ENCODE assay signal across 11 mouse cellular contexts in the genomic region with DNA sequence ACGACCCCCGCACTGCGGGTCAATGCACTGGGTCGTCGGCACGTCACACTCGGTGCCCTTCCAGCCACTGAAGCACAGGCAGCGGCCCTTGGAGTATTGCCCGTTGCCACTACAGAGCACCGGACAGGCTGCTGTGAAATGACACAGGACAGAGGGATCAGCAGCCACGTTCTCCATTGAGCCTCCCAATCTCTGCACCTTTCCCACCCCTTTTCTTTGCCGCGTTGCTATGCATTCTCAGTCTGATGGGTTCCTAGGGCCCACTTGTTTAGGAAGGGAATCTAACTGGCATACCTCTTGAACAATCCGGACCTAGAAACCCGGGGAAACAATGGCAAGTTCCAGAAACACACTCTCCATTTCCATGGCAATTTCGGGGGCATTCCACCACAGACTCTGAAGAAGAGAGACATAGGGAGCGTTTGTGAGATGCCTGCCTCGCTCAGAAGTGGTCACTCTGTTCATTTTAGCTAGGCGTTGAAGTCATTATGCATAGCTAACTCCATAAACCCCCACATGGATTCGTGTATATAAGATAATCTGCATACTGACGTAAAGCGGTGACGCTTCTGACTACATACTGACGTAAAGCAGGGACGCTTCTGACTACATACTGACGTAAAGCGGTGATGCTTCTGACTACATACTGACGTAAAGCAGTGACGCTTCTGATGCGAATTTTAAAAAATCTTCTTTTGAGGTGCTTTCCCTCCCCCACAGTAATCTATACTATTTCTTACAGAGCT.
DNase-seq lines count a peak whose midpoint lies in the region; ATAC-seq and TF ChIP-seq lines count a peak whose summit lies in the region.
"Had no signal": no experiment of that assay in that cellular context is flagged by ENCODE, and none has a peak within 500 bp of the region (broad histone marks: within the 10 kb centered on the region; RNA-seq: fewer than 3 reads in every experiment).

No protein-coding gene starts in this region.

- TF ChIP-seq CTCF in hindbrain, postnatal 0 days (IDR thresholded peaks at IDR 0.05; ENCODE audit: low read depth) = no peak
- no peak for TF ChIP-seq CTCF in thymus, adult 2 months (IDR thresholded peaks at IDR 0.05; ENCODE audit: borderline replicate concordance, control insufficient read depth, extremely low read depth, insufficient read depth, low read length, poor library complexity)

- peak overlapping the region; percentile 62; the same call in 1 of the 2 replicates for H3K27ac ChIP-seq in forebrain, embryonic 10.5 days
- peak overlapping the region; percentile 66; the same call in 1 of the 2 replicates for H3K27ac ChIP-seq in hindbrain, postnatal 0 days
- peak overlapping the region; percentile 30 for H3K27ac ChIP-seq in neural tube, embryonic 15.5 days (replicated peaks)
- H3K27ac ChIP-seq in thymus, adult 2 months (ENCODE audit: control insufficient read depth, insufficient read depth, low read length) = no peak overlapping the region
- H3K27ac ChIP-seq: heart, adult 2 months had no signal

- H3K9me3 ChIP-seq in forebrain, embryonic 10.5 days = no peaks in the 10 kb centered on the region
- no peaks in the 10 kb centered on the region for H3K9me3 ChIP-seq in hindbrain, postnatal 0 days (ENCODE audit: low read length)
- no peaks in the 10 kb centered on the region for H3K9me3 ChIP-seq in neural tube, embryonic 15.5 days (replicated peaks)

- no peak overlapping the region for H3K4me3 ChIP-seq in forebrain, embryonic 10.5 days
- H3K4me3 ChIP-seq in hindbrain, postnatal 0 days (ENCODE audit: low read length) = peak overlapping the region; percentile 23
- 0 out of 2 replicates have a peak overlapping the region, but pooled peaks have one; percentile 10 for H3K4me3 ChIP-seq in neural tube, embryonic 15.5 days (replicated peaks)
- no peak overlapping the region for H3K4me3 ChIP-seq in thymus, adult 2 months (ENCODE audit: control insufficient read depth, insufficient read depth, low read length)
- H3K4me3 ChIP-seq: heart, adult 2 months had no signal

- H3K4me2 ChIP-seq in hindbrain, postnatal 0 days (ENCODE audit: low read depth, low read length) = peak overlapping the region; percentile 53
- H3K4me2 ChIP-seq in neural tube, embryonic 15.5 days = peak overlapping the region; percentile 42
- H3K4me2 ChIP-seq: lung, embryonic 14.5 days had no signal

- peak; percentile 26 to 28 for DNase-seq in kidney, postnatal 4 days
- no peak for DNase-seq in kidney, adult 8-10 months
- peak; percentile 47 for DNase-seq in forebrain, embryonic 10.5 days (ENCODE audit: extremely low spot score, low spot score)
- peak; percentile 62 for DNase-seq in hindbrain, postnatal 0 days (ENCODE audit: low spot score)
- DNase-seq in MN1 (ENCODE audit: low spot score) = no peak
- no peak for DNase-seq in adrenal gland, adult 8-10 months
- DNase-seq in thymus, adult 2 months = no peak
- DNase-seq: lung, embryonic 14.5 days had no signal

- ATAC-seq in hindbrain, postnatal 0 days = peak; percentile 77
- ATAC-seq in neural tube, embryonic 15.5 days (ENCODE audit: low FRiP score) = peak; percentile 55
- ATAC-seq: inflammation-experienced regulatory T-cells, adult 6 months had no signal

- peak overlapping the region; percentile 17; the same call in 1 of the 2 replicates for H3K9ac ChIP-seq in hindbrain, postnatal 0 days (replicated peaks; ENCODE audit: low read length)
- H3K9ac ChIP-seq in neural tube, embryonic 15.5 days (replicated peaks) = no peak overlapping the region
- H3K9ac ChIP-seq: lung, embryonic 14.5 days had no signal

- TF ChIP-seq POLR2A in thymus, adult 2 months (IDR thresholded peaks at IDR 0.05; ENCODE audit: control insufficient read depth, extremely low read depth, insufficient read depth, low read length, poor library complexity) = no peak

- WGBS in forebrain, embryonic 10.5 days = 79% methylated on average over 30 of the region's 30 CpGs
- 35% methylated on average over 30 of the region's 30 CpGs for WGBS in hindbrain, postnatal 0 days
- WGBS in neural tube, embryonic 15.5 days = 41% methylated on average over 30 of the region's 30 CpGs
- 93% methylated on average over 30 of the region's 30 CpGs for WGBS in thymus, adult 2 months

- peaks cover 29% of the 10 kb centered on the region for H3K4me1 ChIP-seq in forebrain, embryonic 10.5 days
- H3K4me1 ChIP-seq in hindbrain, postnatal 0 days (ENCODE audit: insufficient read depth, low read length) = no peaks in the 10 kb centered on the region
- H3K4me1 ChIP-seq in neural tube, embryonic 15.5 days = peaks cover 22% of the 10 kb centered on the region
- no peaks in the 10 kb centered on the region for H3K4me1 ChIP-seq in thymus, adult 2 months (replicated peaks; ENCODE audit: control insufficient read depth, insufficient read depth, low read length)

- H3K36me3 ChIP-seq in forebrain, embryonic 10.5 days (replicated peaks) = peaks cover 57% of the 10 kb centered on the region
- H3K36me3 ChIP-seq in hindbrain, postnatal 0 days (ENCODE audit: insufficient read depth, low read length) = no peaks in the 10 kb centered on the region
- H3K36me3 ChIP-seq in neural tube, embryonic 15.5 days = no peaks in the 10 kb centered on the region
- H3K36me3 ChIP-seq in thymus, adult 2 months (ENCODE audit: control insufficient read depth, insufficient read depth, low read length) = no peaks in the 10 kb centered on the region

- peaks cover 15% of the 10 kb centered on the region; the same call in 1 of the 2 replicates for H3K27me3 ChIP-seq in forebrain, embryonic 10.5 days (ENCODE audit: poor library complexity, severe bottlenecking)
- no peaks in the 10 kb centered on the region for H3K27me3 ChIP-seq in hindbrain, postnatal 0 days (ENCODE audit: insufficient read depth, low read length)
- H3K27me3 ChIP-seq in neural tube, embryonic 15.5 days (replicated peaks) = no peaks in the 10 kb centered on the region
- no peaks in the 10 kb centered on the region for H3K27me3 ChIP-seq in thymus, adult 2 months (ENCODE audit: control insufficient read depth, insufficient read depth, low read length)

Comparison
In these comparisons a context has a peak if more than half of its experiments do, and no peak if none do; other contexts are left out.
1. DNase-seq: peak in kidney, postnatal 4 days (2 of 2), forebrain, embryonic 10.5 days (single experiment) and hindbrain, postnatal 0 days (single experiment); none in kidney, adult 8-10 months (0 of 2), MN1 (single experiment), adrenal gland, adult 8-10 months (single experiment) and thymus, adult 2 months (single experiment).
2. H3K4me3 ChIP-seq: peak in hindbrain, postnatal 0 days (single experiment) and neural tube, embryonic 15.5 days (single experiment); none in forebrain, embryonic 10.5 days (single experiment) and thymus, adult 2 months (single experiment).